Mouse (Mus musculus) MEL (cell line): ENCODE measurements around the gene Doxl2. TPM values are rescaled to one million over a fixed set of nuclear protein-coding genes. Genes with fewer than 3 reads are reported as not detected.

ENCODE experiments used
- DNase-seq: peaks from one replicate; pipeline ENCODE4 v3.0.0; 2011; ENCODE audit warnings: low read depth, low spot score
- H3K27ac ChIP-seq: 2 replicates; pipeline ENCODE4 v1.5.1; 2012; ENCODE audit warnings: low read depth, mild to moderate bottlenecking, control low read depth, low read length, moderate library complexity; ENCODE audit not compliant: control insufficient read depth
- H3K27me3 ChIP-seq, 2 experiments: fragments of 150-350 bp in 1 of 2; sonication (generic) in 1 of 2; 2 replicates each; pipeline ENCODE4 v1.6.1; 2012; ENCODE audit warnings: low read length in 2 of 2, mild to moderate bottlenecking in 2 of 2, improper control_type of control experiment in 1 of 2, moderate library complexity in 1 of 2; ENCODE audit not compliant: insufficient read depth in 2 of 2, control insufficient read depth in 1 of 2
- H3K36me3 ChIP-seq, 2 experiments: 2 replicates each; pipeline ENCODE4 v1.6.1; 2012 to 2014; ENCODE audit warnings: low read length in 2 of 2, improper control_type of control experiment in 1 of 2, inconsistent platforms in 1 of 2, mild to moderate bottlenecking in 1 of 2; ENCODE audit not compliant: insufficient read depth in 2 of 2, control insufficient read depth in 1 of 2
- H3K4me1 ChIP-seq, 2 experiments: fragments of 150-350 bp in 1 of 2; sonication (generic) in 1 of 2; 2 replicates each; pipeline ENCODE4 v1.6.1; 2012; ENCODE audit warnings: low read length in 2 of 2, improper control_type of control experiment in 1 of 2, mild to moderate bottlenecking in 1 of 2; ENCODE audit not compliant: insufficient read depth in 2 of 2, control insufficient read depth in 1 of 2
- H3K4me3 ChIP-seq, 2 experiments: fragments of 150-350 bp in 1 of 2; sonication (generic) in 1 of 2; 2 replicates each; pipeline ENCODE4 v1.5.1; 2012; ENCODE audit warnings: low read depth in 2 of 2, low read length in 2 of 2, mild to moderate bottlenecking in 2 of 2, moderate library complexity in 2 of 2, control low read depth in 1 of 2, improper control_type of control experiment in 1 of 2; ENCODE audit not compliant: control insufficient read depth in 1 of 2, insufficient read depth in 1 of 2
- H3K79me2 ChIP-seq: 2 replicates; pipeline ENCODE4 v1.6.1; 2012; ENCODE audit warnings: mild to moderate bottlenecking, low read length, moderate library complexity; ENCODE audit not compliant: control insufficient read depth, poor library complexity, insufficient read depth
- H3K9ac ChIP-seq: 2 replicates; pipeline ENCODE4 v1.6.1; 2012; ENCODE audit warnings: low read depth, mild to moderate bottlenecking, control low read depth, low read length, moderate library complexity; ENCODE audit not compliant: control insufficient read depth, poor library complexity, severe bottlenecking
- H3K9me3 ChIP-seq: fragments of 150-350 bp; sonication (generic); replicated peaks from 2 replicates; pipeline ENCODE4 v1.6.1; 2012; ENCODE audit warnings: mild to moderate bottlenecking, low read length, improper control_type of control experiment, moderate library complexity; ENCODE audit not compliant: insufficient read depth
- CTCF ChIP-seq, 3 experiments: IDR thresholded peaks in 2 of 3; conservative IDR thresholded peaks in 1 of 3; 2 replicates each; pipeline ENCODE4 v1.5.1; 2011 to 2012; ENCODE audit warnings: low read length in 3 of 3, low read depth in 2 of 3, mild to moderate bottlenecking in 2 of 3, improper control_type of control experiment in 1 of 3, inconsistent platforms in 1 of 3, mixed read lengths in 1 of 3, moderate library complexity in 1 of 3; ENCODE audit not compliant: control insufficient read depth in 1 of 3, insufficient read depth in 1 of 3, poor library complexity in 1 of 3, severe bottlenecking in 1 of 3
- ELF1 ChIP-seq: IDR thresholded peaks from 2 replicates; pipeline ENCODE4 v1.6.1; 2014; ENCODE audit warnings: low read depth, mild to moderate bottlenecking, inconsistent platforms, low read length, improper control_type of control experiment, moderate library complexity
- EP300 ChIP-seq, 2 experiments: IDR thresholded peaks; 2 replicates each; pipeline ENCODE4 v1.6.1; 2011; ENCODE audit warnings: improper control_type of control experiment in 2 of 2, low read length in 2 of 2, low read depth in 1 of 2, mild to moderate bottlenecking in 1 of 2
- GATA1 ChIP-seq: IDR thresholded peaks from 2 replicates; pipeline ENCODE4 v1.6.1; 2011; ENCODE audit warnings: low read depth, low read length, improper control_type of control experiment
- HCFC1 ChIP-seq: IDR thresholded peaks from 2 replicates; pipeline ENCODE4 v1.6.1; 2012; ENCODE audit warnings: low read depth, mild to moderate bottlenecking, inconsistent platforms, low read length, improper control_type of control experiment, moderate library complexity
- JUND ChIP-seq: IDR thresholded peaks from 2 replicates; pipeline ENCODE4 v1.6.1; 2011; ENCODE audit warnings: low read depth, mild to moderate bottlenecking, improper control_type of control experiment, low read length
- KAT2A ChIP-seq: conservative IDR thresholded peaks from 2 replicates; pipeline ENCODE4 v1.6.1; 2012; ENCODE audit warnings: low read depth, low read length, improper control_type of control experiment, inconsistent platforms
- MAX ChIP-seq: IDR thresholded peaks from 2 replicates; pipeline ENCODE4 v1.6.1; 2011; ENCODE audit warnings: low read length, improper control_type of control experiment
- MAZ ChIP-seq: IDR thresholded peaks from 2 replicates; pipeline ENCODE4 v1.6.1; 2012; ENCODE audit warnings: low read depth, mild to moderate bottlenecking, inconsistent platforms, low read length, improper control_type of control experiment
- MEF2A ChIP-seq: IDR thresholded peaks from 2 replicates; pipeline ENCODE4 v1.6.1; 2014; ENCODE audit warnings: low read depth, mild to moderate bottlenecking, inconsistent platforms, low read length, improper control_type of control experiment; ENCODE audit not compliant: poor library complexity, insufficient replicate concordance, severe bottlenecking; ENCODE audit errors: extremely low read depth
- MYC ChIP-seq: IDR thresholded peaks from 2 replicates; pipeline ENCODE4 v1.6.1; 2011; ENCODE audit warnings: low read depth, mild to moderate bottlenecking, low read length, improper control_type of control experiment, moderate library complexity
- NELFE ChIP-seq: IDR thresholded peaks from 2 replicates; pipeline ENCODE4 v1.6.1; 2011; ENCODE audit warnings: low read depth, low read length, improper control_type of control experiment
- NRF1 ChIP-seq: IDR thresholded peaks from 2 replicates; pipeline ENCODE4 v1.6.1; 2014; ENCODE audit warnings: low read depth, mild to moderate bottlenecking, inconsistent platforms, low read length, improper control_type of control experiment, moderate library complexity; ENCODE audit not compliant: poor library complexity, insufficient read depth, severe bottlenecking
- POLR2A ChIP-seq, 2 experiments: IDR thresholded peaks; 2 replicates each; pipeline ENCODE4 v1.6.1; 2011 to 2012; ENCODE audit warnings: low read length in 2 of 2, mild to moderate bottlenecking in 2 of 2, control low read depth in 1 of 2, improper control_type of control experiment in 1 of 2, low read depth in 1 of 2, moderate library complexity in 1 of 2; ENCODE audit not compliant: control insufficient read depth in 1 of 2, insufficient read depth in 1 of 2, poor library complexity in 1 of 2
- POLR2AphosphoS2 ChIP-seq: IDR thresholded peaks from 2 replicates; pipeline ENCODE4 v1.6.1; 2011; ENCODE audit warnings: low read length, improper control_type of control experiment
- POLR2AphosphoS5 ChIP-seq: IDR thresholded peaks from 2 replicates; pipeline ENCODE4 v1.6.1; 2012; ENCODE audit warnings: low read depth, borderline replicate concordance, mild to moderate bottlenecking, inconsistent platforms, low read length, moderate library complexity, mixed read lengths
- SMC3 ChIP-seq: IDR thresholded peaks from 2 replicates; pipeline ENCODE4 v1.6.1; 2011; ENCODE audit warnings: low read depth, low read length, improper control_type of control experiment
- TBP ChIP-seq: IDR thresholded peaks from 2 replicates; pipeline ENCODE4 v1.8.0; 2011; ENCODE audit warnings: low read depth, low read length, improper control_type of control experiment
- TCF12 ChIP-seq: IDR thresholded peaks from 2 replicates; pipeline ENCODE4 v1.6.1; 2014; ENCODE audit warnings: low read depth, mild to moderate bottlenecking, inconsistent platforms, low read length, improper control_type of control experiment, moderate library complexity
- ZC3H11A ChIP-seq: IDR thresholded peaks from 2 replicates; pipeline ENCODE4 v1.6.1; 2012; ENCODE audit warnings: low read depth, mild to moderate bottlenecking, inconsistent platforms, low read length, improper control_type of control experiment
- ZMIZ1 ChIP-seq: IDR thresholded peaks from 2 replicates; pipeline ENCODE4 v1.6.1; 2012; ENCODE audit warnings: low read depth, mild to moderate bottlenecking, inconsistent platforms, low read length, improper control_type of control experiment, moderate library complexity
- ZNF384 ChIP-seq: IDR thresholded peaks from 2 replicates; pipeline ENCODE4 v1.6.1; 2012; ENCODE audit warnings: low read depth, mild to moderate bottlenecking, inconsistent platforms, low read length, improper control_type of control experiment
- polyA plus RNA-seq, 2 experiments: library from polyadenylated mRNA; stranded (reverse) in 1 of 2; unstranded in 1 of 2; fragments of >175 nt in 1 of 2; fragments of >200 nt in 1 of 2; gene quantifications; 2 replicates each; pipeline versions ENCODE4 v1.2.1 to v1.2.4; 2012; ENCODE audit warnings: low replicate concordance in 2 of 2, low read depth in 1 of 2; ENCODE audit not compliant: insufficient read length in 2 of 2, insufficient read depth in 1 of 2, missing spikeins in 1 of 2
- total RNA-seq: library from RNA; depleted of rRNA; stranded (reverse); fragments of 300-350 nt; gene quantifications from 2 replicates; pipeline ENCODE4 v1.2.3, GENCODE M21; 2012

Gene Doxl2
- total and polyA plus RNA-seq, 3 experiments: not detected

GRCm38 (mm10) chr6:49013458-49013857 lies 38.7 kb downstream of the Doxl2 start:
- Histone ChIP-seq H3K9me3 (no peaks in the 10 kb centered on the region), H3K79me2 (no peaks in the 10 kb centered on the region)

GRCm38 (mm10) chr6:49017150-49017549 lies 42.4 kb downstream of the Doxl2 start:
- H3K79me2 ChIP-seq: no peaks in the 10 kb centered on the region
- no peak for DNase-seq
- H3K9ac ChIP-seq: no peak overlapping the region
- H3K4me3 ChIP-seq: no peak overlapping the region
- no peaks in the 10 kb centered on the region for H3K4me1 ChIP-seq
- no peak overlapping the region for H3K27ac ChIP-seq
- no peaks in the 10 kb centered on the region for H3K36me3 ChIP-seq
- H3K27me3 ChIP-seq: no peaks in the 10 kb centered on the region; a peak in 1 of 4 replicates
- H3K9me3 ChIP-seq: no peaks in the 10 kb centered on the region
- TF ChIP-seq NELFE: no peak
- TF ChIP-seq EP300 (IDR thresholded peaks at IDR 0.05; ENCODE audit: low read depth in 1 of 2, low read length in 2 of 2): no peak
- TF ChIP-seq MEF2A: no peak
- TF ChIP-seq NRF1: no peak
- TF ChIP-seq MAX: no peak
- no peak for TF ChIP-seq CTCF (IDR thresholded peaks at IDR 0.05 in 2 of 3, conservative IDR thresholded peaks at IDR 0.05 in 1 of 3; ENCODE audit: control insufficient read depth in 1 of 3, insufficient read depth in 1 of 3, low read depth in 2 of 3, low read length in 3 of 3, poor library complexity in 1 of 3, severe bottlenecking in 1 of 3)
- TF ChIP-seq ELF1: no peak
- no peak for TF ChIP-seq MYC
- no peak for TF ChIP-seq POLR2A (IDR thresholded peaks at IDR 0.05; ENCODE audit: control insufficient read depth in 1 of 2, insufficient read depth in 1 of 2, low read depth in 1 of 2, low read length in 2 of 2, poor library complexity in 1 of 2)
- no peak for TF ChIP-seq GATA1
- no peak for TF ChIP-seq ZC3H11A

More at GRCm38 (mm10) chr6:49013458-49013857, 38.7 kb downstream of the Doxl2 start:
- TF ChIP-seq ZMIZ1: no peak
- no peak for TF ChIP-seq TBP
- no peak for TF ChIP-seq ZC3H11A
- TF ChIP-seq KAT2A: no peak
- no peak for TF ChIP-seq MAZ
- TF ChIP-seq POLR2AphosphoS5: no peak
- no peak for TF ChIP-seq POLR2A (IDR thresholded peaks at IDR 0.05; ENCODE audit: control insufficient read depth in 1 of 2, insufficient read depth in 1 of 2, low read depth in 1 of 2, low read length in 2 of 2, poor library complexity in 1 of 2)
- TF ChIP-seq MYC: no peak
- TF ChIP-seq HCFC1: no peak
- TF ChIP-seq SMC3: no peak
- TF ChIP-seq TCF12: no peak
- no peak for TF ChIP-seq CTCF (IDR thresholded peaks at IDR 0.05 in 2 of 3, conservative IDR thresholded peaks at IDR 0.05 in 1 of 3; ENCODE audit: control insufficient read depth in 1 of 3, insufficient read depth in 1 of 3, low read depth in 2 of 3, low read length in 3 of 3, poor library complexity in 1 of 3, severe bottlenecking in 1 of 3)
- TF ChIP-seq POLR2AphosphoS2: no peak
- TF ChIP-seq JUND: no peak
- no peak for TF ChIP-seq ZNF384
- Histone ChIP-seq H3K4me3 (no peak overlapping the region), H3K9ac (no peak overlapping the region), H3K27me3 (no peaks in the 10 kb centered on the region; a peak in 1 of 4 replicates), H3K27ac (no peak overlapping the region), H3K4me1 (no peaks in the 10 kb centered on the region), H3K36me3 (no peaks in the 10 kb centered on the region)
- no peak for DNase-seq
